Mouse (Mus musculus): ENCODE data around the gene Wdr90. TPM values are rescaled to one million over a fixed set of nuclear protein-coding genes. Genes with fewer than 3 reads are reported as not detected.
A peak's percentile ranks its signal among the peaks of the same experiment; 100 is the strongest.

Gene Wdr90
- total RNA-seq, 2 experiments from 2014 or later: 9.5 to 19.3 TPM

- no peak for ATAC-seq (ENCODE audit: poor library complexity, severe bottlenecking)
These were observed 657 bp upstream of the Wdr90 start for GRCm38 (mm10) chr17:25861704-25862612.

- no peak for ATAC-seq (ENCODE audit: poor library complexity, severe bottlenecking)
These were observed 1.1 kb downstream of the Wdr90 start for GRCm38 (mm10) chr17:25860229-25860628.

- ATAC-seq (ENCODE audit: poor library complexity, severe bottlenecking): peak; percentile 99
These were observed 16.9 kb downstream of the Wdr90 start, which contains the start of gene Rhot2 for GRCm38 (mm10) chr17:25844396-25844901. Rhot2 (minus strand) TSS chr17:25844851.

- ATAC-seq (ENCODE audit: poor library complexity, severe bottlenecking): peak; percentile 16; the same call in 1 of the 2 replicates
These were observed 17.5 kb downstream of the Wdr90 start for GRCm38 (mm10) chr17:25843636-25844395.

- no peak for ATAC-seq (ENCODE audit: poor library complexity, severe bottlenecking)
These were observed 18.2 kb downstream of the Wdr90 start for GRCm38 (mm10) chr17:25843122-25843521.

- ATAC-seq (ENCODE audit: poor library complexity, severe bottlenecking): no peak
These were observed 18.8 kb downstream of the Wdr90 start for GRCm38 (mm10) chr17:25842509-25842908.

GRCm38 (mm10) chr17:25841117-25841880 is 20.0 kb downstream of the Wdr90 start, which contains the start of gene Gm20683:
Gm20683 (minus strand) TSS chr17:25841763.
- no peak for ATAC-seq (ENCODE audit: poor library complexity, severe bottlenecking)

GRCm38 (mm10) chr17:25840519-25840918 is 20.8 kb downstream of the Wdr90 start:
- no peak for ATAC-seq (ENCODE audit: poor library complexity, severe bottlenecking)

- ATAC-seq (ENCODE audit: poor library complexity, severe bottlenecking): no peak
These were observed 21.7 kb downstream of the Wdr90 start for GRCm38 (mm10) chr17:25839455-25840235.

GRCm38 (mm10) chr17:25838904-25839303 is 22.4 kb downstream of the Wdr90 start:
- no peak for ATAC-seq (ENCODE audit: poor library complexity, severe bottlenecking)

GRCm38 (mm10) chr17:25837533-25837932 is 23.8 kb downstream of the Wdr90 start:
- no peak for ATAC-seq (ENCODE audit: poor library complexity, severe bottlenecking)

- ATAC-seq (ENCODE audit: poor library complexity, severe bottlenecking): no peak
These were observed 24.3 kb downstream of the Wdr90 start, which contains the start of gene Rhbdl1 for GRCm38 (mm10) chr17:25837076-25837410. Rhbdl1 (minus strand) TSS chr17:25837295.

GRCm38 (mm10) chr17:25836397-25837075 is 24.8 kb downstream of the Wdr90 start:
- ATAC-seq (ENCODE audit: poor library complexity, severe bottlenecking): no peak

GRCm38 (mm10) chr17:25835816-25836215 is 25.5 kb downstream of the Wdr90 start:
- ATAC-seq (ENCODE audit: poor library complexity, severe bottlenecking): no peak

GRCm38 (mm10) chr17:25835301-25835700 is 26.0 kb downstream of the Wdr90 start:
- ATAC-seq (ENCODE audit: poor library complexity, severe bottlenecking): no peak

- ATAC-seq (ENCODE audit: poor library complexity, severe bottlenecking): no peak
These were observed 26.6 kb downstream of the Wdr90 start for GRCm38 (mm10) chr17:25834595-25835222.

GRCm38 (mm10) chr17:25833961-25834594 is 27.2 kb downstream of the Wdr90 start:
- ATAC-seq (ENCODE audit: poor library complexity, severe bottlenecking): no peak

GRCm38 (mm10) chr17:25833291-25833663 is 28.0 kb downstream of the Wdr90 start, which contains the start of gene Stub1:
Stub1 (minus strand) TSS chr17:25833404.
- peak; percentile 52 for ATAC-seq (ENCODE audit: poor library complexity, severe bottlenecking)
